Mouse (Mus musculus) liver, embryonic 15.5 days (tissue): ENCODE measurements around the gene Ptprd. TPM values are rescaled to one million over a fixed set of nuclear protein-coding genes. Genes with fewer than 3 reads are reported as not detected.
"Not testable (repeated sequence)": the region's sequence is repeated elsewhere in the genome, so short reads cannot be mapped to it uniquely, and the experiment has no call there.

Source experiments
- ATAC-seq: fragments of 200-750 bp; cut with Nextera tagmentation; 2 replicates; pipeline ENCODE4 v1.8.0; 2017; ENCODE audit warnings: moderate number of reproducible peaks, mild to moderate bottlenecking, moderate library complexity; ENCODE audit not compliant: insufficient read depth
- H3K27ac ChIP-seq: fragments of 300-500 bp; sonication (generic); replicated peaks from 2 replicates; pipeline ENCODE4 v1.5.1; 2015; ENCODE audit warnings: mild to moderate bottlenecking, inconsistent platforms
- H3K27me3 ChIP-seq: fragments of 300-500 bp; sonication (generic); 2 replicates; pipeline ENCODE4 v1.6.1; 2015; ENCODE audit warnings: mild to moderate bottlenecking, inconsistent platforms
- H3K36me3 ChIP-seq: fragments of 300-500 bp; sonication (generic); replicated peaks from 2 replicates; pipeline ENCODE4 v1.6.1; 2015; ENCODE audit warnings: moderate library complexity, mild to moderate bottlenecking, inconsistent platforms
- H3K4me1 ChIP-seq: fragments of 300-500 bp; sonication (generic); replicated peaks from 2 replicates; pipeline ENCODE4 v1.6.1; 2015; ENCODE audit warnings: inconsistent platforms
- H3K4me2 ChIP-seq: fragments of 300-500 bp; sonication (generic); 2 replicates; pipeline ENCODE4 v1.6.1; 2015; ENCODE audit warnings: moderate library complexity, mild to moderate bottlenecking, inconsistent platforms
- H3K4me3 ChIP-seq: fragments of 300-500 bp; sonication (generic); replicated peaks from 2 replicates; pipeline ENCODE4 v1.5.1; 2015; ENCODE audit warnings: mild to moderate bottlenecking, inconsistent platforms
- H3K9ac ChIP-seq: fragments of 300-500 bp; sonication (generic); 2 replicates; pipeline ENCODE4 v1.6.1; 2015; ENCODE audit warnings: moderate library complexity, mild to moderate bottlenecking, inconsistent platforms
- H3K9me3 ChIP-seq: fragments of 300-500 bp; sonication (generic); replicated peaks from 2 replicates; pipeline ENCODE4 v1.6.1; 2016; ENCODE audit warnings: inconsistent platforms
- WGBS: fragments of 180-500 bp; shearing (Covaris S2); methylation state at CpG from one replicate; pipeline ENCODE4 v1.1.7; 2015; ENCODE audit warnings: mixed read lengths; ENCODE audit not compliant: insufficient replicate concordance; 5-methylcytosine and 5-hydroxymethylcytosine counted together
- polyA plus RNA-seq: library from polyadenylated mRNA; unstranded; fragments of >200 nt; fragmentation: Nextera tagmentation; extraction: Ambion mirVana; gene quantifications from 2 replicates; pipeline ENCODE4 v1.2.1, GENCODE M21; 2015

Ptprd gene
- polyA plus RNA-seq, 1 experiment from 2014 or later, result 4.8 TPM

- H3K9ac ChIP-seq, result no peak overlapping the region
- no peaks in the 10 kb centered on the region for H3K9me3 ChIP-seq
- no peak for ATAC-seq
- no peak overlapping the region for H3K27ac ChIP-seq
- no peaks in the 10 kb centered on the region for H3K4me1 ChIP-seq
- no peak overlapping the region for H3K4me2 ChIP-seq
- H3K27me3 ChIP-seq, result peaks cover 38% of the 10 kb centered on the region
- no peak overlapping the region for H3K4me3 ChIP-seq
- H3K36me3 ChIP-seq, result no peaks in the 10 kb centered on the region
Observed at GRCm38 (mm10) chr4:76447396-76447795, 1764.4 kb downstream of the Ptprd start.

- Histone ChIP-seq H3K4me3 (no peak overlapping the region), H3K9ac (no peak overlapping the region), H3K4me1 (no peaks in the 10 kb centered on the region), H3K9me3 (no peaks in the 10 kb centered on the region), H3K36me3 (no peaks in the 10 kb centered on the region), H3K27ac (no peak overlapping the region), H3K27me3 (peaks cover 18% of the 10 kb centered on the region), H3K4me2 (no peak overlapping the region)
- WGBS, result 60% methylated on average over 4 of the region's 4 CpGs
- ATAC-seq, result no peak
Observed at GRCm38 (mm10) chr4:76444778-76445177, 1767.0 kb downstream of the Ptprd start.

- Histone ChIP-seq H3K4me2 (no peak overlapping the region), H3K4me3 (no peak overlapping the region), H3K36me3 (no peaks in the 10 kb centered on the region), H3K27me3 (peaks cover 6% of the 10 kb centered on the region), H3K9me3 (no peaks in the 10 kb centered on the region), H3K27ac (no peak overlapping the region), H3K4me1 (no peaks in the 10 kb centered on the region), H3K9ac (no peak overlapping the region)
- ATAC-seq, result no peak
- WGBS, result 61% methylated on average over 4 of the region's 4 CpGs
Observed at GRCm38 (mm10) chr4:76443553-76443952, 1768.2 kb downstream of the Ptprd start.

- Histone ChIP-seq H3K4me2 (no peak overlapping the region), H3K4me3 (no peak overlapping the region), H3K27me3 (no peaks in the 10 kb centered on the region), H3K9ac (no peak overlapping the region), H3K4me1 (no peaks in the 10 kb centered on the region), H3K9me3 (no peaks in the 10 kb centered on the region), H3K36me3 (no peaks in the 10 kb centered on the region), H3K27ac (no peak overlapping the region)
- WGBS, result 55% methylated on average over 6 of the region's 6 CpGs
- ATAC-seq, result no peak
Observed at GRCm38 (mm10) chr4:76440791-76441364, 1770.9 kb downstream of the Ptprd start.

GRCm38 (mm10) chr4:76438496-76439079 is 1773.2 kb downstream of the Ptprd start:
- WGBS, result 60% methylated on average over 6 of the region's 6 CpGs
- no peaks in the 10 kb centered on the region for H3K36me3 ChIP-seq
- H3K4me3 ChIP-seq, result no peak overlapping the region
- no peak overlapping the region for H3K9ac ChIP-seq
- H3K27me3 ChIP-seq, result no peaks in the 10 kb centered on the region
- H3K4me2 ChIP-seq, result no peak overlapping the region
- H3K9me3 ChIP-seq, result no peaks in the 10 kb centered on the region
- no peaks in the 10 kb centered on the region for H3K4me1 ChIP-seq
- no peak overlapping the region for H3K27ac ChIP-seq
- no peak for ATAC-seq

GRCm38 (mm10) chr4:76438068-76438467 is 1773.7 kb downstream of the Ptprd start:
- Histone ChIP-seq H3K36me3 (no peaks in the 10 kb centered on the region), H3K4me3 (no peak overlapping the region), H3K4me1 (no peaks in the 10 kb centered on the region), H3K9me3 (no peaks in the 10 kb centered on the region), H3K27me3 (no peaks in the 10 kb centered on the region), H3K4me2 (no peak overlapping the region), H3K9ac (no peak overlapping the region), H3K27ac (no peak overlapping the region)
- no peak for ATAC-seq
- 66% methylated on average over 4 of the region's 4 CpGs for WGBS

GRCm38 (mm10) chr4:76435920-76436319 is 1775.8 kb downstream of the Ptprd start:
- Histone ChIP-seq H3K4me2 (no peak overlapping the region), H3K27ac (no peak overlapping the region), H3K4me1 (no peaks in the 10 kb centered on the region), H3K36me3 (no peaks in the 10 kb centered on the region), H3K27me3 (no peaks in the 10 kb centered on the region), H3K9ac (no peak overlapping the region), H3K9me3 (no peaks in the 10 kb centered on the region), H3K4me3 (no peak overlapping the region)
- no peak for ATAC-seq
- WGBS, result 58% methylated on average over 5 of the region's 5 CpGs

- H3K4me2 ChIP-seq, result no peak overlapping the region
- no peaks in the 10 kb centered on the region for H3K27me3 ChIP-seq
- H3K4me1 ChIP-seq, result no peaks in the 10 kb centered on the region
- ATAC-seq, result no peak
- 57% methylated on average over 3 of the region's 3 CpGs for WGBS
- no peak overlapping the region for H3K27ac ChIP-seq
- no peak overlapping the region for H3K4me3 ChIP-seq
- H3K36me3 ChIP-seq, result no peaks in the 10 kb centered on the region
- H3K9me3 ChIP-seq, result no peaks in the 10 kb centered on the region
- H3K9ac ChIP-seq, result no peak overlapping the region
Observed at GRCm38 (mm10) chr4:76429769-76430168, 1782.0 kb downstream of the Ptprd start.

- H3K36me3 ChIP-seq, H3K4me3 ChIP-seq, H3K27me3 ChIP-seq, H3K9me3 ChIP-seq, H3K9ac ChIP-seq, H3K4me1 ChIP-seq, ATAC-seq, H3K27ac ChIP-seq, H3K4me2 ChIP-seq: not testable (repeated sequence)
- WGBS, result 65% methylated on average over 3 of the region's 3 CpGs
Observed at GRCm38 (mm10) chr4:76427036-76427435, 1784.7 kb downstream of the Ptprd start.

GRCm38 (mm10) chr4:76425230-76425575 is 1786.6 kb downstream of the Ptprd start:
- Histone ChIP-seq H3K36me3 (no peaks in the 10 kb centered on the region), H3K27me3 (no peaks in the 10 kb centered on the region), H3K9ac (no peak overlapping the region), H3K4me2 (no peak overlapping the region), H3K4me1 (no peaks in the 10 kb centered on the region), H3K27ac (no peak overlapping the region), H3K4me3 (no peak overlapping the region), H3K9me3 (no peaks in the 10 kb centered on the region)
- 66% methylated on average over 2 of the region's 2 CpGs for WGBS
- ATAC-seq, result no peak

- Histone ChIP-seq H3K4me1 (no peaks in the 10 kb centered on the region), H3K4me2 (no peak overlapping the region), H3K36me3 (no peaks in the 10 kb centered on the region), H3K9ac (no peak overlapping the region), H3K9me3 (no peaks in the 10 kb centered on the region), H3K27me3 (no peaks in the 10 kb centered on the region), H3K27ac (no peak overlapping the region), H3K4me3 (no peak overlapping the region)
- ATAC-seq, result no peak
- 56% methylated on average over 9 of the region's 9 CpGs for WGBS
Observed at GRCm38 (mm10) chr4:76424324-76425229, 1787.2 kb downstream of the Ptprd start.
